ENCODE assay signal across 16 mouse cellular contexts in the genomic region with DNA sequence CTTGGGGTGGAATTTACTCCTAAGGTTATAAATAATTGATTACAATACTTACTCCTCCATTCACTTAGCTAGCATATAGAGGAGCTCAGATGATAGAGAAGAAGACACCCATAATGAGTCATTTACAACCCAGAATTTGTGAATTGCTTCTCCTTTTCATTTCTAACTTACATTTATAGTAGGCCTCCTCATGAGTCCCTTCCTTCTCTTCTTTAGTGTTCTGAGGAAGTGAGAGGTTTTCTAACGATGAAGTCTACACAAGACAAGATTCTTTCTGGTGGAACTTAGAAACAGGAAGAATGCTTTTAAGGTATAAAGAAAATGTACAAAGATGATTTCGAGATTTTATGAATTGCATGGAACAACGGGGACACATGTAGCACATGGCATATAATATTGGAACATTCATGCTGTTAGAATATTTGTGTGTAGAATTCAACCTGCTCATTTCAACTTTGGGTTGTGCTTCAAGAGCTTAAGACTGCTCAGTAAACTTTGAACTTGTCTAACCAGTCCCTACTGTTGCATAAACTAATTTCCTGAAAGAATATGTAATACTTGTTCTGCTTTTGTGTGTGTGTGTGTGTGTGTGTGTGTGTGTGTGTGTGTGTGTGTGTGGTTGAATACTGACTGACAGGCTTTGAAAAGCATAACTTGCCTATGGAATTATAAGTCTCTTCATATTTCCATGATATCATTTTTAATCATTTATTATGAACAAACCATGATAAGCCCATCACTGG. TPM values are rescaled to one million over a fixed set of nuclear protein-coding genes. Genes with fewer than 3 reads are reported as not detected.
"Had no signal": no experiment of that assay in that cellular context is flagged by ENCODE, and none has a peak within 500 bp of the region (broad histone marks: within the 10 kb centered on the region; RNA-seq: fewer than 3 reads in every experiment).

No protein-coding gene starts in this region.

- H3K4me3 ChIP-seq: layer of hippocampus, adult 2 months; limb, embryonic 12.5 days; liver, embryonic 15.5 days; midbrain, embryonic 15.5 days; neural tube, embryonic 13.5 days had no signal

- ATAC-seq: inflammation-experienced regulatory T-cells, adult 6 months; midbrain, embryonic 15.5 days had no signal

- H3K27ac ChIP-seq: kidney, postnatal 0 days; layer of hippocampus, adult 2 months; limb, embryonic 12.5 days; liver, embryonic 15.5 days; midbrain, embryonic 15.5 days; neural tube, embryonic 13.5 days had no signal

- H3K4me1 ChIP-seq: limb, embryonic 12.5 days; liver, embryonic 15.5 days; midbrain, embryonic 15.5 days; neural tube, embryonic 13.5 days had no signal

- H3K36me3 ChIP-seq: limb, embryonic 12.5 days; liver, embryonic 15.5 days; midbrain, embryonic 15.5 days; neural tube, embryonic 13.5 days had no signal

- DNase-seq: kidney, adult 11 months; kidney, adult 9 months; kidney, postnatal 36 days; liver; lung, embryonic 14.5 days; lung, postnatal 10 days; thymus, adult 18-20 months; thymus, postnatal 14 days had no signal

RNA-seq across cellular contexts. Expression of a gene that starts 52.0 kb away (rescaled TPM):
- total RNA-seq: layer of hippocampus, postnatal 10 days had no signal
- polyA plus RNA-seq: liver, embryonic 15.5 days; lung, embryonic 14.5 days had no signal
